Mouse (Mus musculus) limb, embryonic 11.5 days (tissue): ENCODE data around the gene Lrrc1. TPM values are rescaled to one million over a fixed set of nuclear protein-coding genes. Genes with fewer than 3 reads are reported as not detected.

Experiments
- ATAC-seq: fragments of 200-750 bp; cut with Nextera tagmentation; 2 replicates; pipeline ENCODE4 v1.8.0; 2017; ENCODE audit warnings: low read depth; ENCODE audit not compliant: insufficient number of reproducible peaks, low FRiP score, low TSS enrichment
- DNase-seq: peaks from one replicate; pipeline ENCODE4 v3.0.0-alpha.2; 2015; ENCODE audit warnings: low spot score
- H3K27ac ChIP-seq: fragments of 300-500 bp; sonication (generic); replicated peaks from 2 replicates; pipeline ENCODE4 v1.5.1; 2014; ENCODE audit warnings: low read depth, mild to moderate bottlenecking, low read length
- H3K27me3 ChIP-seq: fragments of 300-500 bp; sonication (generic); 2 replicates; pipeline ENCODE4 v1.6.1; 2014; ENCODE audit warnings: mild to moderate bottlenecking, low read length, mixed read lengths; ENCODE audit not compliant: control insufficient read depth, insufficient read depth
- H3K36me3 ChIP-seq: fragments of 300-500 bp; sonication (generic); 2 replicates; pipeline ENCODE4 v1.6.1; 2014; ENCODE audit warnings: mild to moderate bottlenecking, low read length, moderate library complexity, mixed read lengths; ENCODE audit not compliant: control insufficient read depth, insufficient read depth
- H3K4me1 ChIP-seq: fragments of 300-500 bp; sonication (generic); 2 replicates; pipeline ENCODE4 v1.6.1; 2014; ENCODE audit warnings: low read length, mixed read lengths; ENCODE audit not compliant: control insufficient read depth, insufficient read depth
- H3K4me2 ChIP-seq: fragments of 300-500 bp; sonication (generic); 2 replicates; pipeline ENCODE4 v1.6.1; 2014; ENCODE audit warnings: low read depth, mild to moderate bottlenecking, moderate library complexity; ENCODE audit not compliant: severe bottlenecking
- H3K4me3 ChIP-seq: fragments of 300-500 bp; sonication (generic); 2 replicates; pipeline ENCODE4 v1.5.1; 2014; ENCODE audit warnings: low read depth, low read length
- H3K9ac ChIP-seq: fragments of 300-500 bp; sonication (generic); 2 replicates; pipeline ENCODE4 v1.6.1; 2014; ENCODE audit warnings: mild to moderate bottlenecking, low read length
- H3K9me3 ChIP-seq: fragments of 300-500 bp; sonication (generic); 2 replicates; pipeline ENCODE4 v1.6.1; 2016; ENCODE audit warnings: low read length; ENCODE audit not compliant: control insufficient read depth
- whole genome bisulfite sequencing: fragments of 180-500 bp; shearing (Covaris S2); extraction: QIAGEN DNeasy Blood & Tissue Kit; methylation state at CpG from one replicate; pipeline ENCODE4 v1.1.7; 2014; 5-methylcytosine and 5-hydroxymethylcytosine counted together
- polyA plus RNA-seq: library from polyadenylated mRNA; unstranded; fragments of >200 nt; fragmentation: Nextera tagmentation; extraction: Ambion mirVana; gene quantifications from 2 replicates; pipeline ENCODE4 v1.2.1, GENCODE M21; 2014

Gene Lrrc1
- polyA plus RNA-seq, 1 experiment from 2014 or later = 7.1 TPM

GRCm38 (mm10) chr9:77463195-77463594 is 81.5 kb downstream of the Lrrc1 start:
- Histone ChIP-seq H3K27ac (no peak overlapping the region), H3K9ac (no peak overlapping the region), H3K4me2 (no peak overlapping the region), H3K27me3 (no peaks in the 10 kb centered on the region), H3K36me3 (no peaks in the 10 kb centered on the region), H3K9me3 (no peaks in the 10 kb centered on the region), H3K4me1 (peaks cover 15% of the 10 kb centered on the region), H3K4me3 (no peak overlapping the region)
- no peak for ATAC-seq
- WGBS = 35% methylated on average over 4 of the region's 4 CpGs
- no peak for DNase-seq

GRCm38 (mm10) chr9:77461371-77461915 is 83.2 kb downstream of the Lrrc1 start:
- H3K9me3 ChIP-seq = no peaks in the 10 kb centered on the region
- H3K36me3 ChIP-seq = no peaks in the 10 kb centered on the region
- no peak overlapping the region for H3K27ac ChIP-seq
- H3K27me3 ChIP-seq = no peaks in the 10 kb centered on the region
- no peak for DNase-seq
- ATAC-seq = no peak
- H3K4me3 ChIP-seq = no peak overlapping the region
- peaks cover 15% of the 10 kb centered on the region for H3K4me1 ChIP-seq
- no peak overlapping the region for H3K9ac ChIP-seq
- 85% methylated on average over 9 of the region's 9 CpGs for WGBS
- no peak overlapping the region for H3K4me2 ChIP-seq

GRCm38 (mm10) chr9:77460408-77460807 is 84.3 kb downstream of the Lrrc1 start:
- Histone ChIP-seq H3K9me3 (no peaks in the 10 kb centered on the region), H3K4me2 (no peak overlapping the region), H3K27me3 (no peaks in the 10 kb centered on the region), H3K27ac (no peak overlapping the region), H3K4me3 (no peak overlapping the region), H3K4me1 (peaks cover 13% of the 10 kb centered on the region), H3K36me3 (no peaks in the 10 kb centered on the region), H3K9ac (no peak overlapping the region)
- 92% methylated on average over 14 of the region's 14 CpGs for WGBS
- ATAC-seq = no peak
- no peak for DNase-seq

- H3K4me2 ChIP-seq = no peak overlapping the region
- no peak overlapping the region for H3K27ac ChIP-seq
- H3K9me3 ChIP-seq = no peaks in the 10 kb centered on the region
- 94% methylated on average over 2 of the region's 2 CpGs for WGBS
- ATAC-seq = no peak
- no peaks in the 10 kb centered on the region for H3K36me3 ChIP-seq
- no peak overlapping the region for H3K9ac ChIP-seq
- no peak overlapping the region for H3K4me3 ChIP-seq
- H3K4me1 ChIP-seq = peaks cover 8% of the 10 kb centered on the region; the same call in 1 of the 2 replicates
- no peak for DNase-seq
- no peaks in the 10 kb centered on the region for H3K27me3 ChIP-seq
Measured at GRCm38 (mm10) chr9:77459365-77459764, 85.3 kb downstream of the Lrrc1 start.

- ATAC-seq = no peak
- H3K36me3 ChIP-seq = no peaks in the 10 kb centered on the region
- 0 out of 2 replicates have a peak, but pooled peaks cover under 1% of the 10 kb centered on the region for H3K4me1 ChIP-seq
- no peak overlapping the region for H3K27ac ChIP-seq
- no peak overlapping the region for H3K4me3 ChIP-seq
- no peak for DNase-seq
- WGBS = 84% methylated on average over 13 of the region's 13 CpGs
- no peaks in the 10 kb centered on the region for H3K27me3 ChIP-seq
- H3K4me2 ChIP-seq = no peak overlapping the region
- H3K9ac ChIP-seq = no peak overlapping the region
- H3K9me3 ChIP-seq = no peaks in the 10 kb centered on the region
Measured at GRCm38 (mm10) chr9:77456169-77456826, 88.4 kb downstream of the Lrrc1 start.

- no peaks in the 10 kb centered on the region for H3K4me1 ChIP-seq
- WGBS = 89% methylated on average over 19 of the region's 19 CpGs
- no peaks in the 10 kb centered on the region for H3K9me3 ChIP-seq
- H3K9ac ChIP-seq = no peak overlapping the region
- DNase-seq = no peak
- no peaks in the 10 kb centered on the region for H3K36me3 ChIP-seq
- H3K27me3 ChIP-seq = no peaks in the 10 kb centered on the region
- no peak overlapping the region for H3K4me2 ChIP-seq
- no peak for ATAC-seq
- no peak overlapping the region for H3K27ac ChIP-seq
- no peak overlapping the region for H3K4me3 ChIP-seq
Measured at GRCm38 (mm10) chr9:77455439-77456168, 89.1 kb downstream of the Lrrc1 start.

- H3K4me2 ChIP-seq = no peak overlapping the region
- WGBS = 82% methylated on average over 12 of the region's 12 CpGs
- no peaks in the 10 kb centered on the region for H3K27me3 ChIP-seq
Measured at GRCm38 (mm10) chr9:77452046-77452807, 92.4 kb downstream of the Lrrc1 start.

GRCm38 (mm10) chr9:77450447-77450846 is 94.2 kb downstream of the Lrrc1 start:
- Histone ChIP-seq H3K27ac (no peak overlapping the region), H3K9ac (no peak overlapping the region), H3K27me3 (no peaks in the 10 kb centered on the region), H3K4me1 (no peaks in the 10 kb centered on the region), H3K9me3 (no peaks in the 10 kb centered on the region), H3K36me3 (no peaks in the 10 kb centered on the region), H3K4me3 (no peak overlapping the region), H3K4me2 (no peak overlapping the region)
- ATAC-seq (no peak), DNase-seq (no peak)
- WGBS = 85% methylated on average over 2 of the region's 2 CpGs

More at GRCm38 (mm10) chr9:77452046-77452807, 92.4 kb downstream of the Lrrc1 start:
- no peak for ATAC-seq
- DNase-seq = no peak
- Histone ChIP-seq H3K9me3 (no peaks in the 10 kb centered on the region), H3K36me3 (no peaks in the 10 kb centered on the region), H3K4me1 (no peaks in the 10 kb centered on the region), H3K27ac (no peak overlapping the region), H3K4me3 (no peak overlapping the region), H3K9ac (no peak overlapping the region)
